Mouse (Mus musculus): ENCODE results near the gene Wdr24.
A peak's percentile ranks its signal among the peaks of the same experiment; 100 is the strongest.

Wdr24 gene

GRCm38 (mm10) chr17:25832436-25833290 lies 9.2 kb downstream of the Wdr24 start:
- DNase-seq, result peak; percentile 100

GRCm38 (mm10) chr17:25833291-25833663 lies 9.8 kb downstream of the Wdr24 start, which contains the start of gene Stub1:
Gene Stub1, minus strand, starts transcription at chr17:25833404.
- peak; percentile 96 to 98 for DNase-seq

GRCm38 (mm10) chr17:25833961-25834594 lies 10.7 kb downstream of the Wdr24 start:
- peak; percentile 65 to 87 for DNase-seq

DNA sequence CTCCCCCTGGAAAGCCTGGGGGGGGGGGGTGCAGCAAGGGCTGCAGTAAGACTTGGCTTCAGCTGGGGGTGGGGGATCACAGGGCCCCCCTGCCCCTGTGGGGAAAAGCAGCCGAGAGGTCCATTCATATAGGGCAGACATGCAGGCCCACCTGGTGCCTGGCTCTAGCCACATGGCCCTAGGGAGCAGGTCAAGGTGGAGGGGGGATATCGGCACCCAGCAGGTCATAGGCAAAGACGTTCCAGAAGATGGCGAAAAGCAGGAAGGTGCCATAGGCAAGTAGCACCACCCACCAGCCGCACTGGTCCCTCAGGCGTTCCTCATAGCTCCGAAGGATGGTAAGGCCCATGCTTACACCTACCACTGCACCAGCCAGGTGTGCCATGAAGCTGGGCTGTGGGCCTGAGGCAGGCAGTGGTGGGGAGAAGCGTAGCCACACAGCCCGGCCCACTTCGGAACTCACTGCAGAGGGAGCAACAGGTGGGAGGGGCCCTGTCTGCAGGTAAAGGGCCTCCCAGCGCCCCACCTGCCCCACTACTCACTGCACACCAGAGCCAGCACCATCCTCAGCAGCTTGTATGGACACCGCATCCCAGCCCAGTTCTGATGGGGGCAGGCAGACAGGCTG lies 11.3 kb downstream of the Wdr24 start:
- peak in 1 of 2 experiments; percentile 42 for DNase-seq

DNA sequence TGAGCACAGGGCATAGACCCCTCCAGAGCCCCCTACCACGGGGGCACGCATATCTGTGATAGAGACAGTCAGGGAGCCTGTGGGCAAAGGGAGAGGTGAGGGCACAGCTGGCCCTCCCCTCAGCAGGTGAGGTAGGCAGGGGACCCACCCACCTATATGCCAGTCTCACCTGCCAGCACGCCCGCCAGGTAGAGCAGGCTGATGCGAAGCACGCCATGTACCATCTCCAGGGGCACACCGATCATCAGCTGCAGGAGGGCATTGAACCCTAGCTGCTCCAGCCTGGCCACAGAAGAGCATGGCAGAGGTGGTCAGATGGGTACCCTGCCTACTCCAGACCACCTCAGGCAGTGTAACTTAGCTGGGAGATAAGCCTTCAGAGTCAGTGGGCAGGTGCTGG lies 11.9 kb downstream of the Wdr24 start:
- DNase-seq, result no peak

GRCm38 (mm10) chr17:25835816-25836215 lies 12.4 kb downstream of the Wdr24 start:
- DNase-seq, result no peak

DNA sequence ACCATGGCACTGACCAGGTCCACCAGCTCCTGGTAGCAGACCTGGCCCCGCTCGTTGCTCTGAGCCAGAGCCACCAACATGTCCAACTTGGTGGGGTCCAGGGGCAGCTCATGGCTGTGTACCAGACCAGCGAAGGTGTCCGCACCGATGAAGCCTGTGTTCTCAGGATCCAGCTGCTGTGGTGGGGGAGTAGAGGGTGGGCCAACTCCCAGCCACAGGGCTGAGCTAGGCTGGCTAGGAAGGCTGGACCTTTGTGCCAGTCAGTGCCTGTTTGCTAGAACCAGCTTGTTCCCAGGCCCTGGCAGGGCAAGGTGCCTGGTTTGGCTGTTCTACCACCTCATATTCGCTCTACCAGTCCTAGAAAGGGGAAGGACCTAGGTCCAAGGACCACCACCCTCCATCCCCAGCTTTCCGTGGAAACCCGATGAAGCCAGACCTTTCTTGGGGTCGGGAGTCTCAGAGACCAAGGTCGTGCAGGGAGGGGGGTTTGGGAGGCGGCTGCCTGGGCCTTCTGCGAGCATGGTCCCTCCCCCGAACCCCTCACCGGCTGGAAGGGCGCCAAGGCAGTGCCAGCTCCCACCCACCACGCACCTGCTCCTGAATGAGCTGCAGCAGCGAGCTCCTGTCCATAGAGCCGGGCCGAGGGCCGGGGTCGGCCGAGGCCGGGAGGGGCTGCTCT lies 13.1 kb downstream of the Wdr24 start:
- DNase-seq, result peak in 1 of 2 experiments; percentile 74

DNA sequence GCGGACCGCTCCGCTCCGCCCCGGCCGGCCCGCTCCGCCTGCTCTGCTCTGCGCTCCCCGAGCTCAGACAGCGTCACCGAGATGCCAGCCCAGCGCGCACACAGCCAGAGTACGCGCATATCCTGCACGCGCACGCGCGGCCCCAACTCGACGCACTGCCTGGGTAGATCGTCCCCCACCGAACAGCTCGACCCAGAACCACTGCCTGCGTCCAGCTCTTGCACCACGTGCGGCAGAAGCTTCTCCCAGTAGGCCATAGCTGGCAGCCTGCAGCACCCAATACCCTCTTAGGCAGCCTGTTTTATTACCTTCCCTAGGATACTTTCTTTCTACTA lies 13.6 kb downstream of the Wdr24 start, which contains the start of gene Rhbdl1:
Gene Rhbdl1, minus strand, starts transcription at position 220 of the 335 bp plus-strand sequence.
- peak; percentile 72 to 89 for DNase-seq

- DNase-seq, result no peak
Observed at GRCm38 (mm10) chr17:25837533-25837932, 14.1 kb downstream of the Wdr24 start.

GRCm38 (mm10) chr17:25838904-25839303 lies 15.5 kb downstream of the Wdr24 start:
- peak in 1 of 2 experiments; percentile 38 for DNase-seq

DNA sequence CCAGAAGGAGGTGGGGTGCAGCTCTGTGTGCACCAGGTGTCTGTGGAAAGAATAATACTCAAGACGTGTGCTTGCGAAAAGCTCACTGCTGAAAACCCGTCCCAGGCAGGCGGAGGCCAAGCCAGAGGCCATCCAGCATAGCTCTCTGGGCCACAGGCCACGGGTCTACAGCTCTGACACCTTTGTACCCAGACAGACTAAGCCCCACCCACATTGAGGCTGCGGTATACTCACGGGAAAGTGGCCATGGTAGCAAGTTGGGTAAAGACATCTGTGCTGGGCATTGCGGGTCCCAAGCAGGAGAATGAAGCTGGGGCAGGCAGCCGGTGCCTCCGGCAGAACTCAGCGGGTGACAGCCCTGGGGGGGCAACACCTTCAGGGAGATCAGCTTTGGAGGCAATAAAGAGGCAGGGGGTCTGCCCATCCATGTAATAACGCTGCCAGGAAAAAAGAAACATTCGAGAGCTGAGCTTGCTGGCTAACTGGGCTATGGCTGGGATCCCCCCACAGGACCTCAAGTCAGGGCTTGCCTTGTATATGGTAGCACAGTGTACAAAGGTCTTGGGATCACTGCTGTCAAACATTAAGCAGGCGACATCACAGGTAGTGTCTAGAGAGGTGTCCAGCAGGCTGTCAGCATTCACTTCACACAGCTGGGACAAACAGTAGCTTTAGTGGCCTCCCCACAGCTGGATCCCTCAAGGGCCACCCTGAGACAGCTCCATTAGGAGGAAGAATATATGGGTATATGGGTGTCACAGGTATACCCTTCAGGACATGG lies 16.2 kb downstream of the Wdr24 start:
- peak; percentile 71 to 85 for DNase-seq

DNA sequence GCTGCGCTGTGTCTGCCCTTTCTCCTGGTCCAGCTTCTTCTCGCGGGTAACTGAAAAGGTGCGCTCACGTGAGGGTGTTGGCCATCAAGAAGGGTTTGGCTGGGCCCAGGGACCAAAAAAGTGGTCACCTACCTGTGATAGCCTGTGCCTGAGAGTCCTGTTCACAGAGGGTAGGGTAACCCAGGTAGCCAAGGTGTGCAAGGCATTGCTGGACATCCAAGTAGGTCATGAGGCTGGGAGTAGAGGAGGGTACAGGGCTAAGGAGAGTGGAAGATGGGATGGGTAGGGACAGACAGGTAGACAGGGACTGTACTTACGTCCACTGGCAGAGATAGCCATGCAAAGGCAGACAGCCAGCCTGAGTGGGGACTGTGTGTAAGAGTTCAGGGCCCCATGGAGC lies 17.1 kb downstream of the Wdr24 start:
- no peak for DNase-seq

GRCm38 (mm10) chr17:25841117-25841880 lies 17.9 kb downstream of the Wdr24 start, which contains the start of gene Gm20683:
Gene Gm20683, minus strand, starts transcription at chr17:25841763.
- no peak for DNase-seq

GRCm38 (mm10) chr17:25842509-25842908 lies 19.1 kb downstream of the Wdr24 start:
- DNase-seq, result no peak

- no peak for DNase-seq
Observed at GRCm38 (mm10) chr17:25843122-25843521, 19.7 kb downstream of the Wdr24 start.

DNA sequence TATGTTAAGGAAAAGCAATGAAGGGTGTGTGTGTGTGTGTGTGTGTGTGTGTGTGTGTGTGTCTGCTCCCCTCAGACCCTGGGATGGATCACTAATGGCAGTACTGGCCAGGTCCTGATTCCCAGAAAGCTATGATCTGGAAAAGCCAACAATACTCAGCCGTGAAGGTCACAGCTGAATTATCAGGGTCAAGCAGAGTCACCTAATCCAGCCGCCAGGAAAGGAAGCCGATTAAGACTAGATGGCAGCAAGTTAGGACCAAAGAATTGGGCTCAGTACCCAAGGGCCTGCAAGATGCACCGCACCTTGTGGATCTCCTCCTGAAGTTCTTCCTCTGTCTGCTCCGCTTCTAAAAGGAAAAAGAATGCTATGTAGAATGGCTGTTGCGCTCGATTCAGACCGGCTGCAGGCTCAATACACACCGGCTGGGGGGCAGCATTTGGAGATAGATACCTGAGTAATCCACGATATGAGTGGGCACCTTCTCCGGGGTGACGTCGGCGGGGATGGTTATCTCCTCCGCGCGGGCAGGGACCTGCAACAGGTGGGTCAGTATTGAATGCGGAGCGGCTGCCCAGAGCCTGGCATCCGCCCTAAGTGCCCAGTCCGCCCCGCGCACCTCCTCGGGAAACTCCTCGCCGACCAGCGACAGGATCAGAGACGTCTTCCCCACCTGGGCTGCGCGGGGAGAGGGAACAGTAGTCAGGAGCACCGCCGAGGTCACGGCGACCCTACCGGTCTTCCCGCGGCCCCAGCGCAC lies 20.4 kb downstream of the Wdr24 start:
- DNase-seq, result no peak

DNA sequence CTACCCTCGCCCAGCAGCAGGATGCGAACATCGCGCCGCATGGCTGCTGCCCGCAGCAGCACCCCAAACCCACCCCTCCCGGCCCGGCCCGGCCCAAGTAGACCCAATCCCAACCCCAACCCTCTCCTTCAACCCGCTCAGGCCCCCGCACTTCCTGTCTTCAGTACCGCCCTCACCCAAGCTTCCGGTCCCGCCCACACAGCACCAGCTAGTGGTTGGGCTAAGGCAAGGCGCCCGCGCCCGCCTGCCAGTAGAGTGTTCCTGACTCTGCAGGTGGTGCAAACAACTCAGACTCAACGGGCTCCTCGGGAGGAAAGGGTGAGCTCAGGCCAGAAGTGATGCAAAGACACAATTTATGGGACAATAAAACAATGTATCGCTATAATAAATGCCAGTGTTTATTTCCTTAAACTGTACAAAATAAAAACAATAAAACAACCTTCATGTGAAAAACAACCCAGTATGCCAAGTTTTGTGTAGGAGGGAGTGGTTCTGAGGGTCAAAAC lies 21.0 kb downstream of the Wdr24 start, which contains the start of gene Rhot2:
Gene Rhot2, minus strand, starts transcription at position 456 of the 506 bp plus-strand sequence.
- DNase-seq, result peak; percentile 97 to 98

GRCm38 (mm10) chr17:25860229-25860628 lies 36.8 kb downstream of the Wdr24 start:
- no peak for DNase-seq

DNA sequence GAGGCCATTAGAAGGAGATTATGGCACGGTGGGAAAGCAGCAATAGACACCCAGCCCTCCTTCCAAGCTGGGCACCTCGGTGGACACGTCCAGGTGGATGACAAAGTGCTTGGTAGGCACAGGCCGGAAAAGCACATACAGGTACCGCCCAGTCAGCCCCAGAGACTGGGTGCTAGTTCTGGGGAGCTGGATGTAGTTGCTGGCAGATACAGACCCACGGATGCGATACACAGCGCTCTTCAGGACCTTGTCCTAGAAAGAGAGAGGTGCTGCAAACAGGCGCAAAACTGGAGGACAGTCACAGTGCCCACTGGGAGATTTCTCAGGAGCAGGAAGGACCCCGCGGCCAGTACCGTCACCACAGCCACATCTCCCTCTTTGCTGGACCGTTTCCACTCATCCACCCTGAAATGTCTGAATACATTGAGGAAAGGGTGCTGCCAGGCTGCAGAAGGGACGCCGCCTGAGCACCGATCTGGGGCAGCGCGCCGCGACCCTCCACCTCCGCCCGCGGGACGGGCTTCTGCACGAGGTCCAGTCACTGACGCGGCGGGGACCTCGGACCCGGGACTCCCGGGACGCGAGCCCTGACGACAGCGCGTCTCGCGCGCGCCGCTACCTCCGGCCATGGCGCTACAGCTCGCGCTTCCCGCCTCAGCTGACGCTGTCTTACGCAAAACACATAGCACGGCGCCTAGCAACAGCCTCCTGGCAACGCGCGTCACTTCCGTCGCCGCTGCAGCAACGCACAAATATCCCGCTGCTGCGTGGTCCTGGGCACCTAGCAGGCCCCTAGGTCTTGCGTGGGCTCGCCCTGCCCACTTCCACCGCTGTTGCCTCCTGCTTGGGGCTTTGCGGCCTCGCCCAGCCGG lies 37.6 kb downstream of the Wdr24 start, which contains the start of gene Wdr90:
Gene Wdr90, minus strand, starts transcription at position 670 of the 872 bp plus-strand sequence.
- DNase-seq, result peak; percentile 92 to 96

All from kidney, postnatal 25 days (tissue).